Mouse (Mus musculus) midbrain, postnatal 0 days (tissue): ENCODE measurements around the gene Rec114. TPM values are rescaled to one million over a fixed set of nuclear protein-coding genes. Genes with fewer than 3 reads are reported as not detected.

Experiments
- ATAC-seq: fragments of 200-750 bp; cut with Nextera tagmentation; 2 replicates; pipeline ENCODE4 v1.8.0; 2017; ENCODE audit warnings: moderate number of reproducible peaks, mild to moderate bottlenecking, moderate TSS enrichment, moderate library complexity; ENCODE audit not compliant: low FRiP score
- DNase-seq: peaks from one replicate; pipeline ENCODE4 v3.0.0-alpha.2; 2015; ENCODE audit warnings: low spot score
- H3K27ac ChIP-seq: fragments of 300-500 bp; sonication (generic); 2 replicates; pipeline ENCODE4 v1.5.1; 2014; ENCODE audit warnings: low read depth, mild to moderate bottlenecking, low read length, mixed read lengths
- H3K27me3 ChIP-seq: fragments of 300-500 bp; sonication (generic); 2 replicates; pipeline ENCODE4 v1.6.1; 2014; ENCODE audit warnings: low read length, control low read depth, mixed read lengths; ENCODE audit not compliant: insufficient read depth
- H3K36me3 ChIP-seq: fragments of 300-500 bp; sonication (generic); 2 replicates; pipeline ENCODE4 v1.6.1; 2014; ENCODE audit warnings: low read length, control low read depth, mixed read lengths; ENCODE audit not compliant: insufficient read depth
- H3K4me1 ChIP-seq: fragments of 300-500 bp; sonication (generic); 2 replicates; pipeline ENCODE4 v1.6.1; 2014; ENCODE audit warnings: mild to moderate bottlenecking, control low read depth, antibody characterized with exemption, low read length, mixed read lengths; ENCODE audit not compliant: insufficient read depth
- H3K4me2 ChIP-seq: fragments of 300-500 bp; sonication (generic); 2 replicates; pipeline ENCODE4 v1.6.1; 2014; ENCODE audit warnings: low read depth, mild to moderate bottlenecking, low read length, mixed read lengths; ENCODE audit not compliant: poor library complexity, severe bottlenecking
- H3K4me3 ChIP-seq: fragments of 300-500 bp; sonication (generic); 2 replicates; pipeline ENCODE4 v1.5.1; 2014; ENCODE audit warnings: low read depth, mild to moderate bottlenecking, low read length, moderate library complexity
- H3K9ac ChIP-seq: fragments of 300-500 bp; sonication (generic); replicated peaks from 2 replicates; pipeline ENCODE4 v1.6.1; 2014; ENCODE audit warnings: mild to moderate bottlenecking, low read length, moderate library complexity, mixed read lengths; ENCODE audit not compliant: poor library complexity, severe bottlenecking
- H3K9me3 ChIP-seq: fragments of 300-500 bp; sonication (generic); 2 replicates; pipeline ENCODE4 v1.6.1; 2016; ENCODE audit warnings: low read length, control low read depth
- CTCF ChIP-seq: IDR thresholded peaks from 2 replicates; pipeline ENCODE4 v1.5.1; 2016; ENCODE audit warnings: antibody characterized with exemption, mild to moderate bottlenecking
- WGBS: fragments of 180-500 bp; shearing (Covaris S2); extraction: QIAGEN DNeasy Blood & Tissue Kit; methylation state at CpG from one replicate; pipeline ENCODE4 v1.1.7; 2014; 5-methylcytosine and 5-hydroxymethylcytosine counted together
- polyA plus RNA-seq: library from polyadenylated mRNA; unstranded; fragments of >200 nt; fragmentation: Nextera tagmentation; extraction: Ambion mirVana; gene quantifications from 2 replicates; pipeline ENCODE4 v1.2.1, GENCODE M21; 2015
- total RNA-seq: library from RNA; depleted of rRNA; stranded (reverse); fragments of >200 nt; gene quantifications from 2 replicates; pipeline ENCODE4 v1.2.3, GENCODE M21; 2014

Rec114 gene
- total and polyA plus RNA-seq, 2 experiments from 2014 or later, result 0.16 to 1.9 TPM

GRCm38 (mm10) chr9:58722151-58722550, 21.6 kb downstream of the Rec114 start:
- Histone ChIP-seq H3K4me1 (no peaks in the 10 kb centered on the region), H3K9me3 (no peaks in the 10 kb centered on the region), H3K9ac (no peak overlapping the region), H3K27ac (no peak overlapping the region), H3K4me3 (no peak overlapping the region), H3K27me3 (no peaks in the 10 kb centered on the region), H3K4me2 (no peak overlapping the region), H3K36me3 (no peaks in the 10 kb centered on the region)
- TF ChIP-seq CTCF, result no peak
- no peak for ATAC-seq
- no peak for DNase-seq
- 82% methylated on average over 5 of the region's 5 CpGs for WGBS

- no peak for TF ChIP-seq CTCF
- Histone ChIP-seq H3K4me2 (no peak overlapping the region), H3K9me3 (no peaks in the 10 kb centered on the region), H3K4me1 (no peaks in the 10 kb centered on the region), H3K27me3 (no peaks in the 10 kb centered on the region), H3K9ac (no peak overlapping the region), H3K27ac (no peak overlapping the region), H3K4me3 (no peak overlapping the region), H3K36me3 (no peaks in the 10 kb centered on the region)
- 38% methylated on average over 7 of the region's 7 CpGs for WGBS
- DNase-seq, result no peak
- ATAC-seq, result no peak
These were observed 22.7 kb downstream of the Rec114 start for GRCm38 (mm10) chr9:58721021-58721420.

GRCm38 (mm10) chr9:58720167-58720566, 23.6 kb downstream of the Rec114 start:
- H3K4me3 ChIP-seq, result no peak overlapping the region
- H3K4me2 ChIP-seq, result no peak overlapping the region
- DNase-seq (no peak), ATAC-seq (no peak)
- no peak for TF ChIP-seq CTCF
- WGBS, result 74% methylated on average over 4 of the region's 4 CpGs
- no peaks in the 10 kb centered on the region for H3K4me1 ChIP-seq
- no peaks in the 10 kb centered on the region for H3K36me3 ChIP-seq
- H3K9ac ChIP-seq, result no peak overlapping the region
- no peaks in the 10 kb centered on the region for H3K9me3 ChIP-seq
- no peak overlapping the region for H3K27ac ChIP-seq
- H3K27me3 ChIP-seq, result no peaks in the 10 kb centered on the region

- Histone ChIP-seq H3K9ac (no peak overlapping the region), H3K4me1 (no peaks in the 10 kb centered on the region), H3K36me3 (no peaks in the 10 kb centered on the region), H3K4me3 (no peak overlapping the region), H3K27ac (no peak overlapping the region), H3K9me3 (no peaks in the 10 kb centered on the region), H3K4me2 (no peak overlapping the region), H3K27me3 (no peaks in the 10 kb centered on the region)
- DNase-seq (no peak), ATAC-seq (no peak)
- WGBS, result 56% methylated on average over 5 of the region's 5 CpGs
- TF ChIP-seq CTCF, result no peak
These were observed 24.3 kb downstream of the Rec114 start for GRCm38 (mm10) chr9:58719471-58719870.

- no peak for DNase-seq
- H3K4me3 ChIP-seq, result no peak overlapping the region
- H3K4me1 ChIP-seq, result no peaks in the 10 kb centered on the region
- H3K9ac ChIP-seq, result no peak overlapping the region
- H3K27ac ChIP-seq, result no peak overlapping the region
- ATAC-seq, result no peak
- H3K9me3 ChIP-seq, result no peaks in the 10 kb centered on the region
- no peak for TF ChIP-seq CTCF
- WGBS, result 77% methylated on average over 3 of the region's 3 CpGs
- H3K4me2 ChIP-seq, result no peak overlapping the region
- no peaks in the 10 kb centered on the region for H3K27me3 ChIP-seq
- H3K36me3 ChIP-seq, result no peaks in the 10 kb centered on the region
These were observed 24.8 kb downstream of the Rec114 start for GRCm38 (mm10) chr9:58718964-58719363.

- Histone ChIP-seq H3K9me3 (no peaks in the 10 kb centered on the region), H3K36me3 (no peaks in the 10 kb centered on the region), H3K9ac (no peak overlapping the region), H3K27ac (no peak overlapping the region), H3K27me3 (no peaks in the 10 kb centered on the region), H3K4me1 (no peaks in the 10 kb centered on the region), H3K4me3 (no peak overlapping the region), H3K4me2 (no peak overlapping the region)
- no peak for DNase-seq
- no peak for ATAC-seq
- WGBS, result 68% methylated on average over 2 of the region's 2 CpGs
- TF ChIP-seq CTCF, result no peak
These were observed 26.9 kb downstream of the Rec114 start for GRCm38 (mm10) chr9:58716886-58717285.

GRCm38 (mm10) chr9:58710642-58711041, 33.1 kb downstream of the Rec114 start:
- WGBS, result 67% methylated on average over 7 of the region's 7 CpGs
- Histone ChIP-seq H3K4me2 (no peak overlapping the region), H3K27me3 (no peaks in the 10 kb centered on the region), H3K27ac (no peak overlapping the region), H3K4me1 (no peaks in the 10 kb centered on the region), H3K36me3 (no peaks in the 10 kb centered on the region), H3K4me3 (no peak overlapping the region), H3K9ac (no peak overlapping the region), H3K9me3 (no peaks in the 10 kb centered on the region)
- ATAC-seq (no peak), DNase-seq (no peak)
- TF ChIP-seq CTCF, result no peak
